In the genomic region with DNA sequence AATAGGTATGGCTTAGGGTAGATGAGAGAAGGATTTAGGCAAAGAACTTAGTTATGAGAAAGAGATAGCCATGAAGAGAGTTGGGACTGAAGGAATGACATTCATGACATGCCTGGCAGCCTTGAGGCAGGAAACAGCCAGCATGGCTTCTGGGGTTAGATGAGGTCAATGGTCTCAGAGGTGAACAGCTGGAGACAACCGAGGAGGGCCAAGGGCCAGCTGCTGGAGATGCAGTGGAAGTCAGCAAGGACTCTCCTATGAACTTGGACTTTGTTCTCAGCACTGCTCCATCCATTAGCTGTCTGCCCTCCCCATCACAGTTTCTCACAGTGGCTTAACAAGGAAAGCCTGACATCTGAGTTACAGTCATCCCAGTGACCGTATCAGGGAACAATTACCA, we compare ENCODE assay signal across 11 mouse cellular contexts.
DNase-seq lines count a peak whose midpoint lies in the region.
"Had no signal": no experiment of that assay in that cellular context is flagged by ENCODE, and none has a peak within 500 bp of the region (broad histone marks: within the 10 kb centered on the region; RNA-seq: fewer than 3 reads in every experiment).

No protein-coding gene starts in this region.

- no peak overlapping the region for H3K27ac ChIP-seq in heart, embryonic 10.5 days
- H3K27ac ChIP-seq: liver, embryonic 15.5 days; midbrain, embryonic 12.5 days had no signal

- H3K4me3 ChIP-seq in heart, embryonic 10.5 days, result no peak overlapping the region
- H3K4me3 ChIP-seq: liver, embryonic 15.5 days; midbrain, embryonic 12.5 days had no signal

- H3K4me1 ChIP-seq in heart, embryonic 10.5 days, result peaks cover 18% of the 10 kb centered on the region
- H3K4me1 ChIP-seq: liver, embryonic 15.5 days had no signal

- no peaks in the 10 kb centered on the region for H3K36me3 ChIP-seq in heart, embryonic 10.5 days
- H3K36me3 ChIP-seq: liver, embryonic 15.5 days; midbrain, embryonic 12.5 days had no signal

- 35% methylated on average over 2 of the region's 2 CpGs for WGBS in heart, embryonic 10.5 days

- intact Hi-C loops in gastrocnemius, postnatal 14 days (cut with DNase I; ENCODE audit: low total_unique reads), result no loop called here
- intact Hi-C loops in heart, postnatal 14 days (cut with DNase I), result no loop called here

- DNase-seq in heart, adult 11 months, result peak; percentile 98
- no peak for DNase-seq in heart, embryonic 10.5 days (ENCODE audit: low spot score)
- DNase-seq in gastrocnemius, postnatal 14 days, result peak; percentile 64
- peak; percentile 59 to 71 for DNase-seq in heart, postnatal 14 days
- DNase-seq in lung, postnatal 14 days, result peak; percentile 42
- no peak for DNase-seq in thymus, postnatal 14 days
- DNase-seq in retina, postnatal 1 day, result no peak
- no peak for DNase-seq in spleen, adult 12 weeks (ENCODE audit: low spot score)
- DNase-seq: B cell, adult 2 months had no signal

- no peaks in the 10 kb centered on the region for H3K9me3 ChIP-seq in heart, embryonic 10.5 days
- H3K9me3 ChIP-seq: liver, embryonic 15.5 days; midbrain, embryonic 12.5 days had no signal

- H3K27me3 ChIP-seq in heart, embryonic 10.5 days (ENCODE audit: insufficient read depth, poor library complexity, severe bottlenecking), result no peaks in the 10 kb centered on the region
- H3K27me3 ChIP-seq: liver, embryonic 15.5 days had no signal

Comparison
In these comparisons a context has a peak if more than half of its experiments do, and no peak if none do; other contexts are left out.
1. DNase-seq: peak in heart, adult 11 months (single experiment), gastrocnemius, postnatal 14 days (single experiment), heart, postnatal 14 days (2 of 2) and lung, postnatal 14 days (single experiment); none in heart, embryonic 10.5 days (single experiment), thymus, postnatal 14 days (single experiment), retina, postnatal 1 day (single experiment) and spleen, adult 12 weeks (single experiment).